Mouse (Mus musculus): Measurements from ENCODE around the gene Gtf3a.
"Not testable (repeated sequence)": the region's sequence is repeated elsewhere in the genome, so short reads cannot be mapped to it uniquely, and the experiment has no call there.

Gene Gtf3a

GRCm38 (mm10) chr5:146948508-146949088 lies at the start of gene Gtf3a:
Gtf3a (plus strand) TSS chr5:146948657.
- DNase-seq (ENCODE audit: low spot score) = peak; percentile 77

- DNase-seq (ENCODE audit: low spot score) = no peak
Observed at GRCm38 (mm10) chr5:146900331-146900730, 48.1 kb upstream of the Gtf3a start.

GRCm38 (mm10) chr5:146901501-146901900 lies 47.0 kb upstream of the Gtf3a start:
- DNase-seq (ENCODE audit: low spot score) = no peak

GRCm38 (mm10) chr5:146904404-146904803 lies 44.1 kb upstream of the Gtf3a start:
- DNase-seq (ENCODE audit: low spot score) = peak; percentile 77

- DNase-seq (ENCODE audit: low spot score) = peak; percentile 80
Observed at GRCm38 (mm10) chr5:146905486-146906172, 42.8 kb upstream of the Gtf3a start.

DNA sequence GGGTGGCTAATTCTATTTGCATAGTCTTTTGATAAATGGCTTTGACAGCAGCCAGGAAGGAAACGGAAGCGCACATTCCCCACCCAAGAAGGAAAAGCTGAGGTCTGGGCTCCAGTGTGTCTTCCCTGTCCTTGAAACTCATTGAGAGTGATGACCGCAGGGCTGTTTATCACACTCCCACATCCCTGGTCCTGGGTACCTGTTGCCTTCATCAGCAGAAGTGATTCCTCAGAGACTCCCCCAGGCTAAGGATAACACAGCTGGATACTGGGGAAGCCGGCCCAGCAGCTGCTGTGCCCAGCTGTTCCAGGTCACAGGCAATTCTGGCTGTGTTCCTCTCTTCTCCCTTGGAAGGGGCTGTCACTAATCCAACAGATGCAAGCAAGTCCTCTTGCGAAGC lies 40.9 kb upstream of the Gtf3a start:
- no peak for DNase-seq (ENCODE audit: low spot score)

DNA sequence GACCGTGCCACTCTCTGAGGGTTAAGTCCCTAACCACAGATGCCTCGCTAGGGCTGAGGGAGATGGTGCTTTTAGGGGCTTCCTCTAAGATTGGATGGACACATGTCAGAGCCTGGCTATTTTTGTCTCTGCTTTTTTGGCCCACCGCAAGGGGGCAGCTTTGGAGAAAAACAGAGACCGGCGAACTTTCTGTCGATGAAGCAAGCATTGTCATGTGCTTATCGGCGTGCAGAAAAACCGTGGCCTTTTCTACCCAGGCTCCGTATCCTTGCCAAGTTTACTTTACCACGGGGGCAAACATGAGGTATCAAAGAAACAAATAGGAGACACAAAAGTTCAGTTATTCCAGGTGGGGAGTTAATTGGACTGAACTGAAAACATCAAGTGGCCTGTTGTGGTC lies 39.8 kb upstream of the Gtf3a start:
- DNase-seq (ENCODE audit: low spot score) = no peak

GRCm38 (mm10) chr5:146912206-146912605 lies 36.3 kb upstream of the Gtf3a start:
- DNase-seq (ENCODE audit: low spot score) = peak; percentile 7

DNA sequence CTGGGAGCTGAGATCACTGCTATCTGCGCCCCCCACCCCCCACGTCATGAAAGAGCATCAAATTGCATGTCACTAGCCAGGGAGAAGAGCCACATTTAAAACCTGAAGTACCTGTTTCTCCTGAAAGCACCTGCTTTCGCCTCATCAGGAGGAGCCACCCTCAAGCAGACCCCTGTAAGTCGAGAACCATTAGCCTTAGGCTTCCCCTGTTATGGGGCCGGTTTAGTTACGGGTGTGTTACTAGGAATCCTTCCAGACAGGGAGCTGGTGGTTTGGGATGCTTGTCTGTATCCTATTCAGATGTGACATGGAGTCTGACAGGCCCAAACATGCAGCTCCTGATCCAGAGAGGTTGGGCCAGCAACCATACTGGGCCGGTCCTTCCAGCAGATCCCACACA lies 35.1 kb upstream of the Gtf3a start:
- DNase-seq (ENCODE audit: low spot score) = no peak

- peak; percentile 56 for DNase-seq (ENCODE audit: low spot score)
Observed at GRCm38 (mm10) chr5:146914088-146914766, 34.2 kb upstream of the Gtf3a start.

DNA sequence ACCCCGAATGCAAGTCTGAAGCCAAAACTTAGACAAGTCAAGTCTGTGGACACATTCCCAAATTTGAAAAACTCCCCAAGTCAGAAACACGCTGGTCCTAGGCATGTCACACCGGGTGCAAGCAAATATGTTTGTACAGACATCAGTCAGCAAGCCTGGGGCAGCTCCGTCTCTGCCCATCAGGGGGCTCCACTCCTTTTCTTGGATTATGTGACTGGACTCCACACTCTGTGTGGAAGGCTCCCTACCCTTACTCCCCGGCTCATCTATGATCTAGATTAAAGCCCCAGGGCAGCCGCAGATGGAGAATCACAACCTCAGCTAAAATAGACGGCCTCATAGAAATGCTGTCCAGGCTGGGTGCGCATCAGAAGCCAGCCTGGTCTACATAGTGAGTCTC lies 32.2 kb upstream of the Gtf3a start:
- DNase-seq (ENCODE audit: low spot score) = no peak

GRCm38 (mm10) chr5:146916806-146917205 lies 31.7 kb upstream of the Gtf3a start:
- DNase-seq (ENCODE audit: low spot score) = no peak

DNA sequence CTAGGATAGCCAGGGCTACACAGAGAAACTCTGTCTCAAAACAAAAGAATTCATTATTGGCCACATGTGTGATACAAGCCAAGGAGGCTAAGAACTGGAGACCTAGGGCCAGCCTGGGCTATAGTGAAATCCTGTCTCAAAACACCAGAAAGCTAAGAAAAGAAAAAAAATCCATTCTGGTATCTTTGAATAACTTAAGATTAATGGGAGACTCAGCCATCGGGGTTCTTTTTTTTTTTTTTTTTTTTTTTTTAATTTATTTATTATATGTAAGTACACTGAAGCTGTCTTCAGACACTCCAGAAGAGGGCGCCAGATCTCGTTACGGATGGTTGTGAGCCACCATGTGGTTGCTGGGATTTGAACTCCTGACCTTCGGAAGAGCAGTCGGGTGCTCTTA lies 31.1 kb upstream of the Gtf3a start:
- DNase-seq (ENCODE audit: low spot score) = not testable (repeated sequence)

- no peak for DNase-seq (ENCODE audit: low spot score)
Observed at GRCm38 (mm10) chr5:146919874-146920273, 28.6 kb upstream of the Gtf3a start.

GRCm38 (mm10) chr5:146920314-146921161 lies 27.9 kb upstream of the Gtf3a start:
- DNase-seq (ENCODE audit: low spot score) = no peak

DNA sequence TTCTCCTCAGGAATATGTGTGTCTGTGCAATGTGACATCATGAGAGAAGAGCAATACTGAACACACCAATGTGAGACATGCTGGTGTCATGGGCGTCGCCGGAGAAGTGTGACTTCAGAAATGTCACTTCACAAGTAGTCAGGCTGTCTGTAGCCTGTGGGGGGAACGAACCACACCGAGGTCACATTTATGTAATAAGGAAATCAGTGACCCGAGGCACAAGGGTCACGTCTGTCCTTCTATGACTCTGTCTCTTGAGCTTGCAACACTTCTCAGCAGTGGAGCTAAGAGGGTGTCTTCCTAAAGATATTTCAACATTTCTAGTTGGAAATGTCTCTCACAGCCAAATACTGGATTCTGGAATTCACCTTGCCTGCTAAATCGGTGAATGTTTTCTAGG lies 27.2 kb upstream of the Gtf3a start:
- no peak for DNase-seq (ENCODE audit: low spot score)

- DNase-seq (ENCODE audit: low spot score) = no peak
Observed at GRCm38 (mm10) chr5:146923547-146923946, 24.9 kb upstream of the Gtf3a start.

DNA sequence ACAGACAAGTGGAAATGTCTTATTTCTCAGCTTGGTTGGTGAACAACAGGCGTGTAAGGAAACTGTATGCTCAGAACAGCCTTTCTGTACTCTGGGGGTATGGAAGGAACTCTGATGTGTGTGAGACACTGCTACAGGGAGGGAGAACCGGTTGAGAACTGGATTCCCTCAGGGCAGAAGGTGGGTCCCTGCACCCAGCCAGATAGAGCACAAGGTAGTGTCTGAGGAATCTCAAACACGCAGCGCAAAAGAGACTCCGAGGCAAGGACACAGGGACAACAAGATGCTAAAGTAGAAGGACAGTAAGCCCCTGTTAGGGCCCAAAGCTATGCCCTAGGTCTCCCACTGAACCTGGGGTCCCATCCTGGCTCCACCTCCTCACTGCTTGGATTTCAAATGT lies 21.8 kb upstream of the Gtf3a start:
- DNase-seq (ENCODE audit: low spot score) = no peak

DNA sequence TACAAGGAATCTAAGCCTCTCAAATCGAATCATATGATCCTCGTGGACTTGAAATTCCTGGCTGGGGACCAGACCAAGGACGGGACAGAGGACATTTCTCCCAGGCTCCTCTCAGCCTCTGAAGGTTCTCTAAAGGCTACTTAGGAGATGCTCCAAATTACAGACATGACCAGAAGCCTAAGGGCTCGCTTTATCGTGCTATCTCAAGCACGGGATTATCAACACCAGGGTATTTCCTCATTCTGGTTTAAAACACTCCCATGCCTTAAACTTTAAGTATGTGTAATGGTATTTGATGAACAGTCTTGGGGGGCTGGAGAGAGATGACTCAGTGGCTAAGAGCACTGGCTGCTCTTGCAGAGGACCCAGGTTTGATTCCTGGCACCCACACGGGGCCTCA lies 17.0 kb upstream of the Gtf3a start:
- DNase-seq (ENCODE audit: low spot score) = no peak

GRCm38 (mm10) chr5:146931904-146932553 lies 16.4 kb upstream of the Gtf3a start:
- no peak for DNase-seq (ENCODE audit: low spot score)

DNA sequence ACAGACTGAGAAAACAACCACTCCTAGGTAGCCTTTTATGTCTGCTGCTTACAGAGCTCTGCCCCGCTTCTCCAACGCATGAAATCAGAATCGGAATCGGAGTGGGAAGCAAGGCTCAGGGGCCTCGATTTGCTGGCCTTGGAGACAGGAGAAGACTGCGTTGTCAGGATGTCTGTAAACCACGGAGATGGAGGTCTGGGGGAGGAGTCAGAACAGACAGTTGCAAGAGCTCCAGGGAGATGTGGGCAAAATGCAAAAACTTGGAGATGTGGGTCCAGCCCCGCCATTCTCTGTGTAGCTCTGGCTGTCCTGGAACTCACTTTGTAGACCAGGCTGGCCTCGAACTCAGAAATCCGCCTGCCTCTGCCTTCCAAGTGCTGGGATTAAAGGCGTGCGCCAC lies 15.0 kb upstream of the Gtf3a start:
- DNase-seq (ENCODE audit: low spot score) = no peak
